Mouse (Mus musculus): ENCODE measurements around the gene B830017H08Rik. TPM values are rescaled to one million over a fixed set of nuclear protein-coding genes. Genes with fewer than 3 reads are reported as not detected.

The B830017H08Rik gene
- polyA plus RNA-seq, 2 experiments, result not detected

GRCm38 (mm10) chr16:17875174-17875573 is 42.3 kb downstream of the B830017H08Rik start:
- Histone ChIP-seq H3K9me3 (ENCODE audit: control insufficient read depth, low read length) (no peaks in the 10 kb centered on the region; the same call in 1 of the 2 replicates), H3K4me3 (ENCODE audit: insufficient read depth in 1 of 2, low read depth in 2 of 2, low read length in 2 of 2) (no peak overlapping the region), H3K4me1 (replicated peaks; ENCODE audit: control insufficient read depth in 2 of 2, insufficient read depth in 2 of 2, low read length in 1 of 2) (peaks cover 28 to 30% of the 10 kb centered on the region in 2 experiments), H3K9ac (replicated peaks) (no peak overlapping the region), H3K4me2 (ENCODE audit: low read depth) (no peak overlapping the region), H3K36me3 (replicated peaks; ENCODE audit: control insufficient read depth, insufficient read depth, low read depth) (no peaks in the 10 kb centered on the region; the same call in 1 of the 2 replicates), H3K27ac (no peak overlapping the region), H3K27me3 (ENCODE audit: control insufficient read depth, insufficient read depth, low read length) (no peaks in the 10 kb centered on the region)
- ATAC-seq (ENCODE audit: insufficient read depth) (no peak), DNase-seq (ENCODE audit: low read depth in 3 of 3, low spot score in 3 of 3) (no peak)
- no peak for TF ChIP-seq EP300 (IDR thresholded peaks at IDR 0.05; ENCODE audit: low read depth)
- TF ChIP-seq CTCF (IDR thresholded peaks at IDR 0.05; ENCODE audit: low read depth), result no peak
- 75% methylated on average over 4 of the region's 4 CpGs for WGBS (ENCODE audit: insufficient replicate concordance)

GRCm38 (mm10) chr16:17876096-17876495 is 43.2 kb downstream of the B830017H08Rik start:
- Histone ChIP-seq H3K27ac (no peak overlapping the region), H3K9me3 (ENCODE audit: control insufficient read depth, low read length) (no peaks in the 10 kb centered on the region; the same call in 1 of the 2 replicates), H3K4me2 (ENCODE audit: low read depth) (no peak overlapping the region), H3K36me3 (replicated peaks; ENCODE audit: control insufficient read depth, insufficient read depth, low read depth) (no peaks in the 10 kb centered on the region), H3K4me3 (ENCODE audit: insufficient read depth in 1 of 2, low read depth in 2 of 2, low read length in 2 of 2) (no peak overlapping the region), H3K9ac (replicated peaks) (no peak overlapping the region), H3K27me3 (ENCODE audit: control insufficient read depth, insufficient read depth, low read length) (no peaks in the 10 kb centered on the region), H3K4me1 (replicated peaks; ENCODE audit: control insufficient read depth in 2 of 2, insufficient read depth in 2 of 2, low read length in 1 of 2) (peaks cover 24 to 25% of the 10 kb centered on the region in 2 experiments)
- TF ChIP-seq EP300 (IDR thresholded peaks at IDR 0.05; ENCODE audit: low read depth), result no peak
- TF ChIP-seq CTCF (IDR thresholded peaks at IDR 0.05; ENCODE audit: low read depth), result no peak
- WGBS (ENCODE audit: insufficient replicate concordance), result 74% methylated on average over 1 of the region's 1 CpGs
- ATAC-seq (ENCODE audit: insufficient read depth), result no peak
- DNase-seq (ENCODE audit: low read depth in 3 of 3, low spot score in 3 of 3), result no peak

GRCm38 (mm10) chr16:17879571-17879970 is 46.6 kb downstream of the B830017H08Rik start:
- Histone ChIP-seq H3K36me3 (replicated peaks; ENCODE audit: control insufficient read depth, insufficient read depth, low read depth) (no peaks in the 10 kb centered on the region; the same call in none of the 2 replicates), H3K27me3 (ENCODE audit: control insufficient read depth, insufficient read depth, low read length) (no peaks in the 10 kb centered on the region), H3K4me1 (replicated peaks; ENCODE audit: control insufficient read depth in 2 of 2, insufficient read depth in 2 of 2, low read length in 1 of 2) (peaks cover 0 to 5% of the 10 kb centered on the region in 2 experiments; a peak in 2 of 4 replicates), H3K27ac (no peak overlapping the region), H3K4me2 (ENCODE audit: low read depth) (no peak overlapping the region), H3K9ac (replicated peaks) (no peak overlapping the region), H3K4me3 (ENCODE audit: insufficient read depth in 1 of 2, low read depth in 2 of 2, low read length in 2 of 2) (no peak overlapping the region), H3K9me3 (ENCODE audit: control insufficient read depth, low read length) (no peaks in the 10 kb centered on the region; the same call in 1 of the 2 replicates)
- ATAC-seq (ENCODE audit: insufficient read depth) (no peak), DNase-seq (ENCODE audit: low read depth in 3 of 3, low spot score in 3 of 3) (no peak)
- TF ChIP-seq EP300 (IDR thresholded peaks at IDR 0.05; ENCODE audit: low read depth) (no peak), CTCF (IDR thresholded peaks at IDR 0.05; ENCODE audit: low read depth) (no peak)
- 78% methylated on average over 4 of the region's 4 CpGs for WGBS (ENCODE audit: insufficient replicate concordance)

GRCm38 (mm10) chr16:17882196-17882595 is 49.3 kb downstream of the B830017H08Rik start:
- Histone ChIP-seq H3K4me1 (replicated peaks; ENCODE audit: control insufficient read depth in 2 of 2, insufficient read depth in 2 of 2, low read length in 1 of 2) (peaks cover 0 to 6% of the 10 kb centered on the region in 2 experiments; a peak in 1 of 4 replicates), H3K27me3 (ENCODE audit: control insufficient read depth, insufficient read depth, low read length) (no peaks in the 10 kb centered on the region), H3K4me2 (ENCODE audit: low read depth) (no peak overlapping the region), H3K9me3 (ENCODE audit: control insufficient read depth, low read length) (no peaks in the 10 kb centered on the region; the same call in 1 of the 2 replicates), H3K4me3 (ENCODE audit: insufficient read depth in 1 of 2, low read depth in 2 of 2, low read length in 2 of 2) (no peak overlapping the region), H3K27ac (no peak overlapping the region), H3K9ac (replicated peaks) (no peak overlapping the region), H3K36me3 (replicated peaks; ENCODE audit: control insufficient read depth, insufficient read depth, low read depth) (no peaks in the 10 kb centered on the region; the same call in none of the 2 replicates)
- no peak for ATAC-seq (ENCODE audit: insufficient read depth)
- no peak for DNase-seq (ENCODE audit: low read depth in 3 of 3, low spot score in 3 of 3)
- no peak for TF ChIP-seq CTCF (IDR thresholded peaks at IDR 0.05; ENCODE audit: low read depth)
- TF ChIP-seq EP300 (IDR thresholded peaks at IDR 0.05; ENCODE audit: low read depth), result no peak

- no peaks in the 10 kb centered on the region; the same call in none of the 2 replicates for H3K36me3 ChIP-seq (replicated peaks; ENCODE audit: control insufficient read depth, insufficient read depth, low read depth)
- no peak overlapping the region for H3K4me2 ChIP-seq (ENCODE audit: low read depth)
- ATAC-seq (ENCODE audit: insufficient read depth), result no peak
- DNase-seq (ENCODE audit: low read depth in 3 of 3, low spot score in 3 of 3), result no peak
- peaks cover 0 to 6% of the 10 kb centered on the region in 2 experiments; a peak in 1 of 4 replicates for H3K4me1 ChIP-seq (replicated peaks; ENCODE audit: control insufficient read depth in 2 of 2, insufficient read depth in 2 of 2, low read length in 1 of 2)
- H3K4me3 ChIP-seq (ENCODE audit: insufficient read depth in 1 of 2, low read depth in 2 of 2, low read length in 2 of 2), result no peak overlapping the region
- TF ChIP-seq CTCF (IDR thresholded peaks at IDR 0.05; ENCODE audit: low read depth) (no peak), EP300 (IDR thresholded peaks at IDR 0.05; ENCODE audit: low read depth) (no peak)
- 74% methylated on average over 6 of the region's 6 CpGs for WGBS (ENCODE audit: insufficient replicate concordance)
- no peaks in the 10 kb centered on the region for H3K9me3 ChIP-seq (ENCODE audit: control insufficient read depth, low read length)
- H3K27ac ChIP-seq, result no peak overlapping the region
- no peaks in the 10 kb centered on the region for H3K27me3 ChIP-seq (ENCODE audit: control insufficient read depth, insufficient read depth, low read length)
- H3K9ac ChIP-seq (replicated peaks), result no peak overlapping the region
Measured at GRCm38 (mm10) chr16:17884116-17884515, 51.2 kb downstream of the B830017H08Rik start.

Other genes with a start within 250 kb of the B830017H08Rik start
- 1.1 and 2.0 TPM in 2 replicates for gene Slc7a4, start 249.9 kb upstream of the B830017H08Rik start, polyA plus RNA-seq (2012; rRNA removed)
- 1.3 and 1.8 TPM in 2 replicates for gene Slc7a4, start 249.9 kb upstream of the B830017H08Rik start, polyA plus RNA-seq (2014; fragmentation: Nextera tagmentation; extraction: Ambion mirVana)
- 28.8 and 33.7 TPM in 2 replicates for gene Smpd4, start 213.8 kb upstream of the B830017H08Rik start, polyA plus RNA-seq (2012; rRNA removed)
- 18.8 and 21.7 TPM in 2 replicates for gene Smpd4, start 213.8 kb upstream of the B830017H08Rik start, polyA plus RNA-seq (2014; fragmentation: Nextera tagmentation; extraction: Ambion mirVana)
- 1.6 and 2.5 TPM in 2 replicates for gene Ccdc74a, start 186.7 kb upstream of the B830017H08Rik start, polyA plus RNA-seq (2012; rRNA removed)
- 2.6 and 3.4 TPM in 2 replicates for gene Ccdc74a, start 186.7 kb upstream of the B830017H08Rik start, polyA plus RNA-seq (2014; fragmentation: Nextera tagmentation; extraction: Ambion mirVana)
- gene Med15, start 100.2 kb upstream of the B830017H08Rik start, polyA plus RNA-seq (2012; rRNA removed), result 18.0 and 20.6 TPM in 2 replicates
- gene Med15, start 100.2 kb upstream of the B830017H08Rik start, polyA plus RNA-seq (2014; fragmentation: Nextera tagmentation; extraction: Ambion mirVana), result 11.4 and 14.8 TPM in 2 replicates
- 13.1 and 14.0 TPM in 2 replicates for gene Klhl22, start 73.5 kb upstream of the B830017H08Rik start, polyA plus RNA-seq (2012; rRNA removed)
- gene Klhl22, start 73.5 kb upstream of the B830017H08Rik start, polyA plus RNA-seq (2014; fragmentation: Nextera tagmentation; extraction: Ambion mirVana), result 10.8 and 11.6 TPM in 2 replicates
- gene Scarf2, start 35.8 kb upstream of the B830017H08Rik start, polyA plus RNA-seq (2012; rRNA removed), result 3.4 and 4.3 TPM in 2 replicates
- 0.51 and 1.0 TPM in 2 replicates for gene Scarf2, start 35.8 kb upstream of the B830017H08Rik start, polyA plus RNA-seq (2014; fragmentation: Nextera tagmentation; extraction: Ambion mirVana)
- gene Car15, start 5.2 kb downstream of the B830017H08Rik start, polyA plus RNA-seq (2012; rRNA removed), result 1.3 and 1.6 TPM in 2 replicates
- gene Car15, start 5.2 kb downstream of the B830017H08Rik start, polyA plus RNA-seq (2014; fragmentation: Nextera tagmentation; extraction: Ambion mirVana), result not detected in 2 replicates
- gene Gm20518, start 58.5 kb downstream of the B830017H08Rik start, polyA plus RNA-seq (2012; rRNA removed), result 0.25 and 0.34 TPM in 2 replicates
- not detected in 2 replicates for gene Gm20518, start 58.5 kb downstream of the B830017H08Rik start, polyA plus RNA-seq (2014; fragmentation: Nextera tagmentation; extraction: Ambion mirVana)
- not detected in 2 replicates for gene Tssk1, start 61.1 kb downstream of the B830017H08Rik start, polyA plus RNA-seq (2012; rRNA removed)
- not detected in 2 replicates for gene Tssk1, start 61.1 kb downstream of the B830017H08Rik start, polyA plus RNA-seq (2014; fragmentation: Nextera tagmentation; extraction: Ambion mirVana)
- 14.2 and 16.3 TPM in 2 replicates for gene Dgcr2, start 65.4 kb downstream of the B830017H08Rik start, polyA plus RNA-seq (2012; rRNA removed)
- gene Dgcr2, start 65.4 kb downstream of the B830017H08Rik start, polyA plus RNA-seq (2014; fragmentation: Nextera tagmentation; extraction: Ambion mirVana), result 13.2 and 15.5 TPM in 2 replicates
- not detected in 2 replicates for gene Tssk2, start 65.5 kb downstream of the B830017H08Rik start, polyA plus RNA-seq (2012; rRNA removed)
- not detected in 2 replicates for gene Tssk2, start 65.5 kb downstream of the B830017H08Rik start, polyA plus RNA-seq (2014; fragmentation: Nextera tagmentation; extraction: Ambion mirVana)
- gene Ess2, start 78.2 kb downstream of the B830017H08Rik start, polyA plus RNA-seq (2012; rRNA removed), result 6.3 and 7.5 TPM in 2 replicates
- gene Ess2, start 78.2 kb downstream of the B830017H08Rik start, polyA plus RNA-seq (2014; fragmentation: Nextera tagmentation; extraction: Ambion mirVana), result 6.8 and 7.6 TPM in 2 replicates
- not detected in 2 replicates for gene Gsc2, start 81.9 kb downstream of the B830017H08Rik start, polyA plus RNA-seq (2012; rRNA removed)
- gene Gsc2, start 81.9 kb downstream of the B830017H08Rik start, polyA plus RNA-seq (2014; fragmentation: Nextera tagmentation; extraction: Ambion mirVana), result not detected in 2 replicates
- 33.4 and 41.7 TPM in 2 replicates for gene Slc25a1, start 95.1 kb downstream of the B830017H08Rik start, polyA plus RNA-seq (2012; rRNA removed)
- gene Slc25a1, start 95.1 kb downstream of the B830017H08Rik start, polyA plus RNA-seq (2014; fragmentation: Nextera tagmentation; extraction: Ambion mirVana), result 50.6 and 57.2 TPM in 2 replicates
- gene Vpreb2, start 147.3 kb downstream of the B830017H08Rik start, polyA plus RNA-seq (2012; rRNA removed), result 0.13 and 0.38 TPM in 2 replicates
- 0.66 and 0.88 TPM in 2 replicates for gene Vpreb2, start 147.3 kb downstream of the B830017H08Rik start, polyA plus RNA-seq (2014; fragmentation: Nextera tagmentation; extraction: Ambion mirVana)
- gene Dgcr6, start 219.7 kb downstream of the B830017H08Rik start, polyA plus RNA-seq (2012; rRNA removed), result 11.4 and 12.5 TPM in 2 replicates
- 22.1 and 22.5 TPM in 2 replicates for gene Dgcr6, start 219.7 kb downstream of the B830017H08Rik start, polyA plus RNA-seq (2014; fragmentation: Nextera tagmentation; extraction: Ambion mirVana)

All from liver, embryonic 14.5 days (tissue).